Mouse (Mus musculus) erythroblast, embryonic 14.5 days (primary cell): ENCODE results near the gene Cdk6.

Experiments used
- GATA1 ChIP-seq: IDR thresholded peaks from 2 replicates; pipeline ENCODE4 v1.6.1; 2012; ENCODE audit warnings: low read length, inconsistent platforms, mixed read lengths
- TAL1 ChIP-seq: IDR thresholded peaks from 3 replicates; pipeline ENCODE4 v1.6.1; 2012; ENCODE audit warnings: low read length, inconsistent platforms, mixed read lengths

DNA sequence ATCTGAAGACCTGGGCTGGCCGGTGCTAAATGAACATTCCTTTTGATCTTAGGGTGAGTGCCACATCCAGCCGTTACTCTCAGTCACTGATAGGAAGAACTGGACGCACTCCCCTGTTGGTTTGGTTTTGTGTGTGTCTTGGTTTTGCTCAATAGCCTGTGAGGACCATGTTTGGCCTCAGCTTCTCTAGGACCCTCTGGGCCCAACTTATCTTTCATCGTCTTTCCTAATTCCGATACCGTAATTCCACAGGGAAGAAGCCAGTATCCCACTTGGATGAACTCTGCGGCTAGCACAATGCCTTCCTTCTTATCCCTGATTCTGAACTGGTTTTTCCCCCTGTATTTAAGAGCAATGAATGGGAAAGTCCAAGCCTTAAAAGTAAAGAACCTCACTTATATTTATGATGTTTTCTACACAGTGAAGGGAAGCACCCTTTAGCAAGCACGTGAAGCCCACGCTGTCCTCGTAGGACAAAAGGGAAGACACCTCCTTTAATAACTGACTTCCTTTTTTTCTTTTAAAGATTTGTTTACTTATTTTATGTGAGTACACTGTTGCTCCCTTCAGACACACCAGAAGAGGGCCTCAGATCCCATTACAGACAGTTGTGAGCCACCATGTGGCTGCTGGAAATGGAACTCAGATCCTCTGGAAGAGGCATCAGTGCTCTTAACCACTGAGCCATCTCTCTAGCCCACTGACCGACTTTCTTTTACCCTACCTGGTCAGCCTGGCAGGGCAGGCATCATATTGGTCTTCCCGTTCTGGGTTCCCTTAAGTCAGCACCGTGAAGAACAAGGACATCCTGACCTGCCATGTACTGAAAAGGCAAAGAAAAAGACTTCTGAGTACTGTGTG lies 151.7 kb downstream of the Cdk6 start:
- TF ChIP-seq TAL1: no peak
- TF ChIP-seq GATA1: no peak
